Mouse (Mus musculus) layer of hippocampus, postnatal 25 days (tissue): ENCODE measurements around the gene Hist1h2bf. TPM values are rescaled to one million over a fixed set of nuclear protein-coding genes. Genes with fewer than 3 reads are reported as not detected.
A peak's percentile ranks its signal among the peaks of the same experiment; 100 is the strongest.
"Not testable (repeated sequence)": the region's sequence is repeated elsewhere in the genome, so short reads cannot be mapped to it uniquely, and the experiment has no call there.

ENCODE experiments used
- DNase-seq, 2 experiments: peaks; one replicate each; pipeline ENCODE4 v3.0.0; 2022; ENCODE audit warnings: mixed read lengths in 2 of 2, low spot score in 1 of 2; ENCODE audit errors: extremely low spot score in 1 of 2
- total RNA-seq, 2 experiments: library from RNA; stranded (reverse); gene quantifications; 2 replicates each; pipeline ENCODE4 v1.2.3; 2021

Gene Hist1h2bf
- 10 to 100 TPM; 26.4 to 30.6 TPM for total RNA-seq

DNA sequence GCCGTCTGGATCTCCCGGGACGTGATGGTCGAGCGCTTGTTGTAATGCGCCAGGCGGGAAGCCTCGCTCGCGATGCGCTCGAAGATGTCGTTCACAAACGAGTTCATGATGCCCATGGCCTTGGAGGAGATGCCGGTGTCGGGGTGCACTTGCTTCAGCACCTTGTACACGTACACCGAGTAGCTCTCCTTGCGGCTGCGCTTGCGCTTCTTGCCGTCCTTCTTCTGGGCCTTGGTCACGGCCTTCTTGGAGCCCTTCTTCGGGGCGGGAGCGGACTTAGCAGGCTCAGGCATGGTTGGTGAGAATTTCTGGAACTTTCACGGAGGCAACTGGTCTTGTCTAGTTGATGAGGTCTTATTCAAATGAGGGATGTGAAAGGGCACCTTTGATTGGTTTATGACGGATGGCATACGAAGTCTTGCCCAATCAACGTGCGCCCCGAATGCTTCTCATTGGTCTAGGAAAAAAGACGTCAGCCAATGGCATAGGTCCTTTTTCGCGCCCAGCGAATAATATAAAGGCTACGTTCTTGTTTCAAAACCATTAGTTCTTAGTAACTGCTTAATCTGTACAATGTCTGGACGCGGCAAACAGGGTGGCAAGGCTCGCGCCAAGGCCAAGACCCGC lies at the start of gene Hist1h2bf, which contains the start of gene Hist1h2ad:
Gene Hist1h2bf, minus strand, starts transcription at position 299 of the 627 bp plus-strand sequence.
Gene Hist1h2ad, plus strand, starts transcription at position 484 of the 627 bp plus-strand sequence.
- peak; percentile 73 to 75 for DNase-seq

DNA sequence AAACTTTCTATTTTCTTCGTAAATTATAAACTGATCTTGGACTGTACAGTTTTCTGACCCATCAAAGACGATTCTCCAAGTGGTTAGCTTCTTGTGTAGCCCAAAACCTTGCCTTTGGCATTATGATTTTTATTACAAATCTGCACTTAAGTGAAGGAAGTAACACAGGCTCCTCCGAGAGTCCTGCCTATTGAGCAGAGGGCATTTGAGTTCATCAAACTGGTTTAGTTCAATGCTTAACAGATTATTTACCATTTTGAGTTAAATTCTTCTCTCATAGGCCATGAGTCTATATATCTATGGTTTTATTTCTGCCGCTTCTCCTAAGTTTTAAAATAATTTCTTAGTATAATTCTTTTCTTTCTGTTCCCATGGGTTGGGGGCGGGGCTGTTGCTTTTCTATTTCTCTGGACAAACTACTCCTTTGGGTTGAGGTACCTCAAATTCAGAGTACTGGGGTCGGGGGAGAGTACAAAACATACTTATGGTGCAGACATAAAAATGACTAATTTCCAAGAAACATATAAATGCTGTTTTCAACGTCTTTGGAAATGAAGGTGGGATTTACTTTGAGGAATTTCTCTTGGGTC lies 49.0 kb upstream of the Hist1h2bf start:
- DNase-seq, result no peak

DNA sequence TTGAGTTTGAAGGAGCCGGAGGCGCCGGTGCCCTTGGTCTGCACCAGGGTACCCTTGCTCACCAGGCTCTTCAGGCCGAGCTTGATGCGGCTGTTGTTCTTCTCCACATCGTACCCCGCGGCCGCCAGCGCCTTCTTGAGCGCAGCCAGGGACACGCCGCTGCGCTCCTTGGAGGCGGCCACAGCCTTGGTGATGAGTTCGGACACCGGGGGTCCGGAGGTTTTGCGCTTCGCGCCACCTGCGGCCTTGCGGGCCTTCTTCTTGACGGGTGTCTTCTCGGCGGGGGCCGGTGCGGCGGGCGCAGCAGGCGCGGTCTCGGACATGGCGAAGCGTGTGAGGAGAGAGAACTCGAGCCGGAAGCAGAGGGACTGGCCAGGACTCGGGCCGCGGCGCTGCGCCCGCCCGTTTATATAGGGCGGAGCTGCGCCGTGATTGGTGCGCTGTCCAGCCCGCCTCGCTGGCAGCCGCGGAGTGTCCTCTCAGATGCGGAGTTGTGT lies 48.2 kb upstream of the Hist1h2bf start, which contains the start of gene Hist1h1e:
Gene Hist1h1e, minus strand, starts transcription at position 384 of the 497 bp plus-strand sequence.
- peak; percentile 86 for DNase-seq

DNA sequence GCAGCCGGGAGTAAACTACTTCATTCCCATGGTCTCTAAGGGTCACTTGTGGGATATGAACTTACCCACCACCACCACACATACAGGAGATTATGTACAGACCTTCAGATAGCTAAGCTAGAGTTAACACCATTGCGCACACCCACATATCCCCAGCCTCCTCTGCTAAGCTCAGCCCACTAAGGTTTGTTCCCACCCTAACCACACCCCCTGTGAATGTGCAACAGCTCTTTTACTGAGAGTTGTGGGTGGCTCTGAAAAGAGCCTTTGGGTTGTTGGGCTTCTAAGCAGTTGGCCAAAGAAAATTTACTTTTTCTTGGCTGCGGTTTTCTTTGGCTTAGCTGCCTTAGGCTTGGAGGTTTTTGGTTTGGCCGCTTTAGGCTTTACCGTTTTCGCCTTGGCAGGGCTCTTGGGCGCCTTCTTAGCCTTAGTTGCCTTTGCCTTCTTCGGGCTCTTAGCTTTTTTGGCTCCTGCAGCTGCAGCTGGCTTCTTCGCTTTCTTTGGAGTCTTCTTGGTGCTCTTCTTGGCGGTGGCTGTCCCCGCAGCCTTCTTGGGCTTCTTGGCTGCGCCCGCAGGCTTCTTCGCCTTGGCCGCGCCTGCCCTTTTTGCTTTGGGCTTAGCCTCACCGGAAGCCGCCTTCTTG lies 47.7 kb upstream of the Hist1h2bf start:
- DNase-seq, result peak; percentile 25 to 36

DNA sequence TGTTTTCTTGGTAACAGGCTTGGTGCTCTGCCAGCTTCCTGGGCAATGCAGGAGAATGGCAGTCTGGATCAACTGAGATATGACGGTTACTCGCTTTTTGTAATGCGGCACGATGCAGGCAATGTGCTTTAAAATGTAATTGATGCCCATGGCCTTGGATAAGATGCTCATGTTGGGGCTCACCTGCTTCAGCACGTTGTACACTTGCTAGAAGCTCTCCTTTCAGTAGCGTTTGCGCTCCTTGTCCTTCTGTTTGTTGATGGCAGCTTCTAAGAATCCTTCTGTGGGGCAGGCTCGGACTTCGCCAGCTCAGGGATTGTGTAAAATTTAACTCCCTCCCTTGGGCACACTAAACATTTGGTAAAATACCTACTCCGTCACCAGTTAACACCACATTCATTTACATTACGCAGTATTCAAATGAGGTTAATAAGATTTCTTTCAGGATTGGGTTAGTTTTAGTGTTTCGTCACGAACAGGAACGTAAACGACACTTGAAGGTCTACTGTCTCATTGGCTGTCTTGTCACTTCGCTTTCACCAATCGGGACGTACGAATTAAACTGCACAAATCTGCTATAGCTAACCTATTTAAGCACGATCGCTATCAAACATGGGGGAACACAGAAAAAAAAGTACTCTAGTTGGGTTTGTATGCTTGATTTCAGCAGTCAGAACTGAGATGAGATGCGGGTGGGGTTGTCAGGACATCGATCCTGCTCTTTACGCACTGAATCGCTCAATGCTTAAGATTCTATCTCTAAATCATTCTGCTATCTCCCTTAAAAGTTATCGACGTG lies 46.9 kb upstream of the Hist1h2bf start, which contains the start of gene Hist1h2be:
Gene Hist1h2be, minus strand, starts transcription at position 392 of the 799 bp plus-strand sequence.
- DNase-seq, result peak; percentile 61 to 69

DNA sequence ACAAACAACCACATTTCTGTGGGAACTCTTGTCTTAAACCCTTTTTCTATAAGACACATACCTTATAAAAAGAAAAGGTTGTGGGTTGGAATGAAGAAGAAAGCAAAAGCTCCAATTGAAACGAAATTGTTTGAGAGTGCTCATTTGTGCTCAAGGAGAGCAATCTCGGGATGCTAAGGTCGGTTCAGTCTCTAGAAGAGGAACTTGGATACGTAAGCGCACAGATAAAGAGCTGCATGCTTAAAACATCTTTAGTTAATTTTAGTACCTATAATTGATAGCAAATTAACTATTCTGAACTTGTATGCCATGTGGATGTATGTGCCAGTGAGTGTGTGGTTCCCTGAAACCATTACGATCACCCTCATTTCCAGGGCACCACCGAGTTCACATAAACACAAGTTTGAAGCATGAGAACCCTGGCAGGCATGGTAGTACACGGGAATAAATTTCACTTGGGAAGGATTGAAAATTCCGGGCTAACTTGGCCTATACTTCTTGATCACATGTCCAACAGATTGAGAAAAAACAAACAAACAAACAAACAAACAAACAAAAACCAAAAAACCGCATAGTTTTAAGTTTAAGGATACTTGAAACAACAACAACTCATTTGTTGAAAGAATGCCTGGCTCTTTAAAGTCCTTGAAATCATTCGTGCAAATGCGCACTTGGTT lies 46.2 kb upstream of the Hist1h2bf start:
- DNase-seq, result no peak

DNA sequence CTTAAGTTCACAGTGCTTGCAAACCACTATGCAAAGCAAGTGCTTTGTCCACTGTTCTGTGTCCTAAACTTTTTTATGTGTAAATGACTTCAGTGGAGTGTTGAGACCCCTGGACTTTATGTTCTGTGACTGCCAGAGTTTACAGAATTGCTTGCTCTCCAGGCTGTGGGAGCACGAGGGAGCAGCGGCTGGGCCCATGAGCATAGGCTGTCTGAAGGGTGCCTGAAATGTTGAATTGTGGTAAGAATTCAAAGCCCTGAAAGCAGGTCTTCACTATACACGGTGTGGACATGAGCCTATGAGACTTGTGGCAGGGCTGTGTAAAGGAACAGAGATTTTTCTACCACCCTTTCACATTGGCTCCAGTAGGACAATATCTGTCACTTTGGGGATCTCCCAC lies 37.6 kb upstream of the Hist1h2bf start:
- DNase-seq, result no peak

DNA sequence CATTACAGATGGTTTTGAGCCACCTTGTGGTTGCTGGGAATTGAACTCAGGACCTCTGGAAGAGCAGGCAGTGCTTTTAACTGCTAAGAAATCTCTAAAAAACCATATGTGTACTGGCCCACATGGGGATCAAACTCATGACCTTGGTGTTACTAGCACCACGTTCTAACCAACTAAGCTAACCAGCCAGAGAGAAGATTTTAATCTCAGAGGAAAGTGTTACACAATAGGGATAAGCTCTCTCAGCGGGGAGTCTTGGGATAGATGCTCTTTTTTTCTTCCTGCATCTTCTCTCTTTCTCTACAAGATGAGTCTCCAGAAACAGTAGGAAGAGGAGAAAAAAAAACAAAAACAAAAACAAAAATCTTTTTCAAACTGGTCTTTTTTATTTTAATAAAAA lies 36.4 kb upstream of the Hist1h2bf start:
- DNase-seq, result no peak

DNA sequence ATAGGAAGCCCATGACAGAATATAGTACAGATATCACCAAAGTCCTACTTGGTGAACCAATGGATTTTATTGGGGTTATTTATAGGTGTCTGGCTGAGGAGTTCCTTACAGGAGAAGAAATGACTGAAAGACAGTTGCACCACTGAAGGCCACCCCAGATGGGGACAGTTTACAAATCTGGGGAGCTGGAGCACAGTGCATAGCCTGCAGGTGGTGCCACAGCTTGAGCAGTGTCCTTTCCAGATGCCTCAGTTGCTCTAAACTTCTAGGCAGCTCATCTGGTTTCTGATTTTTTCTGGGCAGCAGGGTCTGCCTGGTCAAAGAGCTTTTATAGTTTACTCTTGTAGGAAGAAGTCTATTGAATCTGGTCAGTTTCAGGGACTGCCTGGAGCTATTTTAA lies 35.8 kb upstream of the Hist1h2bf start:
- no peak for DNase-seq

DNA sequence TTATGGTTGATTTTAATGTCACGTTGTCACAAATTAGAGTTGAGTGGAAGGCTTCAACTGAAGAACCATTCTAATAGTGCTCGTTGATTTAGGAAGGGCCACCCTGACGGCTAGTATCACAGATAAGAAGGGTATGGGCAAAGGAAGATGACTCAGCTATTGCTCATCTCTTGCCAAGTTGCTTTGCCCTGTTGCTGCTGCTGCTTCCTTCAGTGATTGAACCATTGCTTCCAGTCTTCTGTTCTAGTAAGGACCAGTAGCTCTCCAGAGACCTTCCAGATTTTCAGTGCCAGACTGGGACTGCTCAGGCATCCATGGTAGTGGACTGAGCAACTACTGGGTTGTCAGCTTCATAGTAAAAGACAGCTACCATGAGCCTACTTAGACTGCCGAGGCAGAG lies 35.2 kb upstream of the Hist1h2bf start:
- no peak for DNase-seq

DNA sequence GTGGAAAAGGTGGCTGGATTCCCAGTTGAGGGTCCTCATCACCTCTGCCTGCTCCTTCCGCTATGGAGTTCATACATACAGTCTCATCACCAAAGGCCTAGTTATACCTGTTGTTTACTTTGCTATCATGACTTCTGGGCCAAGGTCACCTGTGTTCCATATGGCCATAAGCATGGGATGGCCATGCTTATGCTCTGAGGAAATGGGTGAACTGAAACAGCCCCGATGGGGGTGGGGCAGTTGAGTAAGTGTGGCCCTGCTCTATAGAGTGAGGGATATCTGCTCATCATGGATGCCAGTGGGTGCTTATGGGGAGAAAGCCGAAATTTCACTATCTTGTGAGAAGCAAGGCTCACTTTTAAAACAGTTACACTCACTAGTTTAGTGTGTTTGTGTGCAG lies 31.1 kb upstream of the Hist1h2bf start:
- no peak for DNase-seq

DNA sequence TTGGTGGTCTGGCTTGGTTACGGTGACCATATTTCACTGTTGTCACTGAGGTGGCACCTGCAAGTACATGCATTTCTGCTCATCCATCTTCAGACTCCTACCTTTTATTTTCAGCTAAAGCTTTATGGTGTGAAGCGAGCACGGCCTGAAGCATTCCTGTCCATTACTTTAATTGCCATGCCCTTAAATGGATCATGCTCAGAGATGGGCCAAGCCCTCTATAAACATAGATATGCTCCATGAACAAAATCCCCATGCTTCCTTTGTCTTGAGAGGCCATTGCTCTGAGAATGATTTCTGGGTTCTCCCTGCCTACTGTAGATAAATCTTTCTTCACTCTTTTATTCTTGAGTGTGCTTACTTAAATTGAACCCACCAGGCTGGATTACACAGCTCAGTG lies 30.5 kb upstream of the Hist1h2bf start:
- no peak for DNase-seq

DNA sequence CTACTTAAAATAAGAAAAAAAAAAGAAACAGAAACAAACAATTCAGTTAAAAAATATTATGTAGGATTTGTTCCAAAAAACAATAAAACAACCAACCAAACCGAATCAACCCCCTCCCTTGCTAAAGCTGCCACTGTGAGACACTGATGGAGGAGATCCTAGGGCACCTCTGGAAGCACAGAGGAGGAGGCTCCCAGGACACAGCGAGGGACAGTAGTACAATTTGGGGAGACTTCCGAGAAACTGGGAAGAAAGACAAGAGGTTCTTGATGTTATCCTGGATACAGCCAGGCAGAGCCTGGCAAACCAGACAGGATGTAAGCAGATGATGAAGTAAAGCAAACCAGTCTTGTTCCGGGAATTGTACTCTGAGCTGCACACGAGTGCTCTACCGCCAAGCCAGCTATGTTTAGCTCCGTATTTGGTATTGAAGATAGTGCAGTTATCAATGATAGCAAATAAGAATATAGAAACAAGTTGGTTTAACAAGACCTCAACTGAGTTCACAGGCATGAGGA lies 29.2 kb upstream of the Hist1h2bf start:
- no peak for DNase-seq

DNA sequence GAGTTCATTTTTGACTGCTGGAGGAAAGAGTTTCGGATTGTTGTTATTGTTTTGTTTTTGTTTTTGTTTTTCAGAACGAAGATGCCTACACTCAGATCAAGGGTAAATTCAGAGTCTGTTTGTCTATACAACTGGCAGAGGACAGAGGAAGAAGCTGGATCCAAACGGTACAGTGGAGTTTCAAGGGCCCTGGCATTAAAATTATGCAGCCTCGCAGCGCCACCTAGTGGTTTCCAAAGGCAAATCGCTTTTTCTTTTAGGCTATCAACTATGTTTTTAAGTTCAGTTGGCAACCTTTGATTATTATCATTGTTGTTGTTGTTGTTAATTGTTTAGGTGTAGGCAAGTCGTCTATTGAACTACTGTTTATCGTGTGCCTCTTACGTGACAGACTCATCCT lies 24.0 kb upstream of the Hist1h2bf start:
- peak; percentile 61 to 88 for DNase-seq

DNA sequence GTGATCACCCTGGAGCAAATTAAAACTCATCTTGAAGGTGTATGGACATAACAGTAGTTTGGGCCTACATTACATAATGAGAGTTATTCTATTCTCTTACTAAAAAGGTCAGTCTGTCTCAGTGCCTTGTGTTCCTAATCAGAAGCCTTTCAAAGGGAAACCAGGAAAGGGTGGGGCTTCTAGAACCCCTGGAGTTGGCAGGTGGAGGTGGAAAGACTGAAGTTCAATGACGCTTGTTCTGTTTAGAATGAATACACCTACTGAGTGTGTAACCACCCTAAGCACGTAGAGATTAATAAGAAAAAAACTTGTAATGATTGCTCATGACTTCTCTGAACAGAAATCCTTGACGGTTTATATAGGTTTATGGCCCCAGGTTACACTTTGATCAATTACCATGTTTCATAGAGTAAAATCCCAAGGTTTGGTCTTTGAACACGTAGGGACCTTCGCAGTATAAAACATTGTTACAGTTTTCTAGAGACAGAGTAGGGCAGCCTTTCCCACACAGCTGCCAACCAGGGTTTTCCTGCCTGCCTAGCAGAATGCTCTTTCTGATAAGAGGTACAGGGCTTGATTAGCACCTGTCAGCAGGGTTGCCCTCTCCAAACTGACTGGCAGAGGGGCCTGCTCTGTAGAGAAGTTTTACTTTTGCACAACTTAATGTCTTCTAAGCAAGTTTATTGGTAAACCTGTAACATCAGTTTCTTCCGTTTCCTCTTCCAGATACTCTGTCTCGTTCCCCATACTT lies 21.8 kb upstream of the Hist1h2bf start:
- DNase-seq, result no peak

DNA sequence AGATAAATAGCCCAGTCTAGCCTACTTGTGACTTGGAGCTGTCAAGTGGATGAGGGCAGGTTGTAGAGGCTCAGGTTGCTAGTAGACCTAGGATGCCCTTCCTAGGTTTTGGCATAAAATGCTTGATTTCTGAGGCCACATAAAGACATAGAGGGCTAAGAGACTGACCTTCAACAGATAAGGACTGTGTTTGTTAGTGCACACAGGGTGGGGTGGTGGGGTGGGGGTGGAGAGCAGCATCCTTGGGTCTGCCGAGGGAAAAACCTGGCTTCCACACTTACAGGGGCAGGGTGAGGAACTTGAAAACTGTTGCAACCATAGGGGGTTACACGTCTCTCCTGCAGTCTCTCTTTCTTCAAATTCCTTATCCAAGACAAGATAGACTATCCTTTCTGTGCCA lies 21.2 kb upstream of the Hist1h2bf start:
- DNase-seq, result no peak

DNA sequence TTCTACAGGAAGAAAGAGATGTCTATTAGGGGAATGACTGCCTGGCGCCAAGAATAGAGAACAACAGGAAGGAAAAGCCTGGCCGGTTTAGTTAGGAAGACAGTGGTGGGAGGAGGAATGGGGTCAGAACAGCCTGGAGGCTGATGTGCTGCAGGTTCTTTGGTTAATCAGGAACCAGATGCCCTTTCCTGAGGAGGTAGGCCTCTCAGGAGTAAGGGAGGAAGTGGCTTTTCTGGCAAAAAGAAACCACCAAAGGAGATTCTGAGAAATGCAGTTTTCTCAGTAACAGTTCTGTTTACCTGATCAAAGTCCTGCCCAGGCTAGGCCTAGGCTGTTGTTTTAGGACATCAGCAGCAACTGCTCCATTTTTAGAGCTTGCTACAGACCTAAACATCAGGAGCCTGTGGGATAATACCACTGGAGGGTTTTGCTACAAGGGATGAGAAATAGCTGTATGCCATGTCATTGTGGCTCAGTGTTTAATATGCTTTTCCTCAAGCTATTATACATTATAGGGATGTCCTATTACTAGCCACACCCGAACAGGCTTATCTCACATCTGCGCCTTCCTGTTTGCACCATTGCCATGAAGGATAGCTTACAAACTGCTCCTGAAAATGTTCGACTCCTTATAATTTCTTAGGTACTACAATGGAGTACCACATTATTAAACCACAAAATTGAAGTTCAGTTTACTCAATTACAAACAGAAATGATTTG lies 19.2 kb upstream of the Hist1h2bf start:
- no peak for DNase-seq

DNA sequence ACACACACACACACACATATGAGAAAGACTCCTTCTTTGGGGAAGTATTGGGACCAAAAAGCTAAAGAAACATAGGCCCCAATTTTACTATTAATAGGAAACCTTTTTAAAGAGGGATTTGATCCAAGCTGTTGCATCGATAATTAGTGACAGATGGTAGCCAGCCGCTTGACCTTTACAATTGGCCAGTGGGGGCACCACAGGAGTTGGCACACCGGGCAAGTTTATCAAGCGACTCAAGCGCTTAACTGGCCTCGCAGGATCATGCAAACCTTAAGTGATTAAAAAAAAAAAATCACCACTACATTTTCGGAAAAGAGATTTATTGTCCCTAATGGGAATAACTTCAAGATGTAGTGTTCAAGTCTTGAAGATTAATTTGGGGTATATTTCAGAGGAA lies 18.6 kb upstream of the Hist1h2bf start:
- no peak for DNase-seq

DNA sequence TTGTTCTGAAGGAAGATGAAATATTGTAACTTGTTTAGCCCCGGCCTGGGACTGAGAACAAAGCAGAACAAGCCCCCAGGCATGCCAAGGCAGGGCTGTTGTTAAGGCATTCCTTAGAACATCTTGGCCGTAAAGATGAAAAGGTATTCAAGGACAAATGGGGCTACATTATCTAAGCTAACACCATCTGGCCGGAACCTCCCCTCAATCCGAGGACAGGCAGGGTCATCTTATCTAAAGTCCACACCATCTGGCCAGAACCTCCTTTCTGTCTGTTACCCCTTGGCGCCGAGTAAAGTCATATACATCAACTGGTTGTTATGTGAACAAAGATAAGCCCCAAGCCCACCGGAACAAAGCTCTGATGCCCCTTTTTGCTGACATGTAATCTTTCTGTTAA lies 17.9 kb upstream of the Hist1h2bf start:
- not testable (repeated sequence) for DNase-seq
